Mouse (Mus musculus) heart, postnatal 0 days (tissue): ENCODE measurements around the gene Tomm34.

Source experiments
- CTCF ChIP-seq: IDR thresholded peaks from 2 replicates; pipeline ENCODE4 v1.5.1; 2016; ENCODE audit warnings: antibody characterized with exemption, control low read depth, low read depth
- EP300 ChIP-seq: IDR thresholded peaks from 2 replicates; pipeline ENCODE4 v1.6.1; 2016; ENCODE audit warnings: antibody characterized with exemption, low read depth

DNA sequence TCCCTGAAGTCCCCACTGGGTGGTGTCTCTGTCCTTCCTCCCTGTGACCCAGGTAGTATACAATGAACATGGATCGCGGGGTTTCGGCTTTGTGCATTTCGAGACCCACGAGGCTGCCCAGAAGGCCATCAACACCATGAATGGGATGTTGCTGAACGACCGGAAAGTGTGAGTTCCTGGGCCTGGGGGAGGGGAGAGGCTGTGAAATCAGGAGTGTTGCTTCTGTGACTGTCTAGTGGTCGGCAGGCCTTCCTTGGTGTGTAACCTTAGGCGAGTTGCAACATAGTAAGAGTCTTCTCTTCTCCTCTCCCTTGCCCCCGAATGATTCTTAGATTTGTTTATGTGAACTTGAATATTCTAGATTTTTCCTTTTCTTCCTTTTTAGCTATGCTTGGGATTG, 39.8 kb downstream of the Tomm34 start:
- TF ChIP-seq CTCF (no peak), EP300 (no peak)
